Comparison of ENCODE assay signal across 26 mouse cellular contexts in genomic region chr13:102806652-102807051, GRCm38 (mm10).
DNase-seq lines count a peak whose midpoint lies in the region; ATAC-seq and TF ChIP-seq lines count a peak whose summit lies in the region.
"Had no signal": no experiment of that assay in that cellular context is flagged by ENCODE, and none has a peak within 500 bp of the region (broad histone marks: within the 10 kb centered on the region; RNA-seq: fewer than 3 reads in every experiment).

No protein-coding gene starts in this region.

- no peak for ATAC-seq in embryonic facial prominence, embryonic 11.5 days (replicated peaks; ENCODE audit: insufficient number of reproducible peaks, low FRiP score, low TSS enrichment, low read depth)
- no peak for ATAC-seq in lung, embryonic 14.5 days (ENCODE audit: insufficient read depth)
- ATAC-seq: intestine, embryonic 15.5 days; midbrain, embryonic 13.5 days; Patski had no signal

- no peak overlapping the region for H3K4me3 ChIP-seq in embryonic facial prominence, embryonic 11.5 days (ENCODE audit: low read depth, low read length)
- H3K4me3 ChIP-seq in embryonic facial prominence, embryonic 10.5 days: no peak overlapping the region
- H3K4me3 ChIP-seq in lung, embryonic 14.5 days (ENCODE audit: low read depth, low read length): no peak overlapping the region
- H3K4me3 ChIP-seq: embryonic facial prominence, embryonic 12.5 days; heart, embryonic 13.5 days; hindbrain, embryonic 15.5 days; intestine, embryonic 15.5 days; liver, embryonic 15.5 days; lung, embryonic 15.5 days; midbrain, embryonic 13.5 days had no signal

- TF ChIP-seq CTCF in lung, embryonic 14.5 days (IDR thresholded peaks at IDR 0.05; ENCODE audit: low read depth): no peak

- H3K9me3 ChIP-seq in embryonic facial prominence, embryonic 11.5 days (replicated peaks; ENCODE audit: control insufficient read depth, low read length): no peaks in the 10 kb centered on the region
- H3K9me3 ChIP-seq in embryonic facial prominence, embryonic 10.5 days: no peaks in the 10 kb centered on the region
- H3K9me3 ChIP-seq in lung, embryonic 14.5 days (ENCODE audit: low read depth, low read length): no peaks in the 10 kb centered on the region
- H3K9me3 ChIP-seq: embryonic facial prominence, embryonic 12.5 days; heart, embryonic 13.5 days; hindbrain, embryonic 15.5 days; intestine, embryonic 15.5 days; liver, embryonic 15.5 days; lung, embryonic 15.5 days; midbrain, embryonic 13.5 days had no signal

- H3K36me3 ChIP-seq in embryonic facial prominence, embryonic 11.5 days (replicated peaks; ENCODE audit: control insufficient read depth, insufficient read depth, low read depth, low read length): no peaks in the 10 kb centered on the region
- H3K36me3 ChIP-seq in embryonic facial prominence, embryonic 10.5 days (replicated peaks): peaks cover 7% of the 10 kb centered on the region; the same call in 1 of the 2 replicates
- H3K36me3 ChIP-seq in lung, embryonic 14.5 days (ENCODE audit: insufficient read depth): 0 out of 2 replicates have a peak, but pooled peaks cover 14% of the 10 kb centered on the region
- H3K36me3 ChIP-seq: embryonic facial prominence, embryonic 12.5 days; hindbrain, embryonic 15.5 days; intestine, embryonic 15.5 days; liver, embryonic 15.5 days; lung, embryonic 15.5 days; midbrain, embryonic 13.5 days had no signal

- H3K9ac ChIP-seq in embryonic facial prominence, embryonic 11.5 days (replicated peaks; ENCODE audit: low read length): no peak overlapping the region
- no peak overlapping the region for H3K9ac ChIP-seq in lung, embryonic 14.5 days
- H3K9ac ChIP-seq: embryonic facial prominence, embryonic 12.5 days; heart, embryonic 13.5 days; hindbrain, embryonic 15.5 days; intestine, embryonic 15.5 days; liver, embryonic 15.5 days; lung, embryonic 15.5 days; midbrain, embryonic 13.5 days had no signal

- no peak overlapping the region for H3K27ac ChIP-seq in embryonic facial prominence, embryonic 11.5 days (replicated peaks; ENCODE audit: low read depth, low read length)
- H3K27ac ChIP-seq in embryonic facial prominence, embryonic 10.5 days (replicated peaks): no peak overlapping the region
- no peak overlapping the region for H3K27ac ChIP-seq in lung, embryonic 14.5 days (ENCODE audit: low read depth)
- H3K27ac ChIP-seq: embryonic facial prominence, embryonic 12.5 days; heart, embryonic 13.5 days; hindbrain, embryonic 15.5 days; intestine, embryonic 15.5 days; liver, embryonic 15.5 days; lung, embryonic 15.5 days; midbrain, embryonic 13.5 days had no signal

- DNase-seq in embryonic facial prominence, embryonic 11.5 days (ENCODE audit: low spot score): peak; percentile 12
- DNase-seq in embryonic facial prominence, embryonic 10.5 days (ENCODE audit: low spot score): no peak
- peak; percentile 67 for DNase-seq in lung, embryonic 14.5 days
- no peak for DNase-seq in lung, postnatal 36 days
- DNase-seq in right cerebral cortex, postnatal 4 days: peak; percentile 36
- no peak for DNase-seq in right cerebral cortex, adult 18-20 months
- DNase-seq in retina, embryonic 14.5 days (ENCODE audit: low spot score): peak; percentile 38
- DNase-seq in spleen, postnatal 14 days (ENCODE audit: low spot score in 2 of 2): no peak
- DNase-seq: adrenal gland, postnatal 14 days; cerebellum, adult 8-10 months; cerebellum, postnatal 25 days; gastrocnemius, postnatal 10 days; heart, postnatal 10 days; kidney, adult 2 months; kidney, postnatal 4 days; liver; thymus, postnatal 25 days had no signal

- H3K4me2 ChIP-seq in embryonic facial prominence, embryonic 11.5 days (ENCODE audit: low read depth, low read length): no peak overlapping the region
- H3K4me2 ChIP-seq in lung, embryonic 14.5 days: no peak overlapping the region
- H3K4me2 ChIP-seq: embryonic facial prominence, embryonic 12.5 days; heart, embryonic 13.5 days; hindbrain, embryonic 15.5 days; intestine, embryonic 15.5 days; liver, embryonic 15.5 days; lung, embryonic 15.5 days; midbrain, embryonic 13.5 days had no signal

- H3K4me1 ChIP-seq in embryonic facial prominence, embryonic 11.5 days (ENCODE audit: control insufficient read depth, insufficient read depth, low read length): no peaks in the 10 kb centered on the region; the same call in 1 of the 2 replicates
- peaks cover 37% of the 10 kb centered on the region for H3K4me1 ChIP-seq in embryonic facial prominence, embryonic 10.5 days
- H3K4me1 ChIP-seq in lung, embryonic 14.5 days (ENCODE audit: insufficient read depth): peaks cover 6% of the 10 kb centered on the region

- WGBS in embryonic facial prominence, embryonic 11.5 days: 90% methylated on average over 3 of the region's 3 CpGs
- WGBS in embryonic facial prominence, embryonic 10.5 days: 91% methylated on average over 3 of the region's 3 CpGs
- 76% methylated on average over 3 of the region's 3 CpGs for WGBS in lung, embryonic 14.5 days

- H3K27me3 ChIP-seq in embryonic facial prominence, embryonic 11.5 days (ENCODE audit: control insufficient read depth, insufficient read depth, low read length): no peaks in the 10 kb centered on the region
- H3K27me3 ChIP-seq in embryonic facial prominence, embryonic 10.5 days (replicated peaks; ENCODE audit: low read depth, poor library complexity, severe bottlenecking): no peaks in the 10 kb centered on the region
- no peaks in the 10 kb centered on the region for H3K27me3 ChIP-seq in lung, embryonic 14.5 days (ENCODE audit: insufficient read depth, low read length)
- H3K27me3 ChIP-seq: CH12.LX; embryonic facial prominence, embryonic 12.5 days; heart, embryonic 13.5 days; hindbrain, embryonic 15.5 days; intestine, embryonic 15.5 days; liver, embryonic 15.5 days; lung, embryonic 15.5 days; midbrain, embryonic 13.5 days; Patski had no signal

Comparison
In these comparisons a context has a peak if more than half of its experiments do, and no peak if none do; other contexts are left out.
1. DNase-seq: peak in embryonic facial prominence, embryonic 11.5 days (single experiment), lung, embryonic 14.5 days (single experiment), right cerebral cortex, postnatal 4 days (single experiment) and retina, embryonic 14.5 days (single experiment); none in embryonic facial prominence, embryonic 10.5 days (single experiment), lung, postnatal 36 days (single experiment), right cerebral cortex, adult 18-20 months (single experiment) and spleen, postnatal 14 days (0 of 2).